ENCODE assay signal across 18 mouse cellular contexts in genomic region chr4:10698637-10699036, GRCm38 (mm10).
DNase-seq lines count a peak whose midpoint lies in the region; ATAC-seq and TF ChIP-seq lines count a peak whose summit lies in the region.
"Had no signal": no experiment of that assay in that cellular context is flagged by ENCODE, and none has a peak within 500 bp of the region (broad histone marks: within the 10 kb centered on the region; RNA-seq: fewer than 3 reads in every experiment).

No protein-coding gene starts in this region.

- 0 out of 2 replicates have a peak overlapping the region, but pooled peaks have one; percentile 17 for H3K27ac ChIP-seq in heart, embryonic 11.5 days (ENCODE audit: low read depth, low read length)
- H3K27ac ChIP-seq in heart, embryonic 13.5 days (replicated peaks): peak overlapping the region; percentile 79
- no peak overlapping the region for H3K27ac ChIP-seq in layer of hippocampus, adult 2 months
- H3K27ac ChIP-seq: forebrain, embryonic 13.5 days; limb, embryonic 15.5 days; liver, embryonic 14.5 days; midbrain, embryonic 12.5 days had no signal

- H3K36me3 ChIP-seq in heart, embryonic 11.5 days (ENCODE audit: control insufficient read depth, insufficient read depth, low read length): no peaks in the 10 kb centered on the region
- H3K36me3 ChIP-seq in heart, embryonic 13.5 days: no peaks in the 10 kb centered on the region
- H3K36me3 ChIP-seq: limb, embryonic 15.5 days; midbrain, embryonic 12.5 days had no signal

- peaks cover 18% of the 10 kb centered on the region for H3K4me1 ChIP-seq in heart, embryonic 11.5 days (ENCODE audit: control insufficient read depth, insufficient read depth, low read length)
- peaks cover 39% of the 10 kb centered on the region for H3K4me1 ChIP-seq in heart, embryonic 13.5 days
- H3K4me1 ChIP-seq: forebrain, embryonic 13.5 days; limb, embryonic 15.5 days; midbrain, embryonic 12.5 days had no signal

- ATAC-seq in heart, embryonic 11.5 days (replicated peaks; ENCODE audit: insufficient number of reproducible peaks, low FRiP score, low TSS enrichment): peak; percentile 76
- no peak for ATAC-seq in heart, embryonic 13.5 days (ENCODE audit: extremely low read depth, insufficient number of reproducible peaks, low FRiP score, low TSS enrichment)
- ATAC-seq: forebrain, embryonic 13.5 days had no signal

- H3K9ac ChIP-seq in heart, embryonic 11.5 days (ENCODE audit: low read depth, low read length): no peak overlapping the region
- no peak overlapping the region for H3K9ac ChIP-seq in heart, embryonic 13.5 days
- H3K9ac ChIP-seq: forebrain, embryonic 13.5 days; limb, embryonic 15.5 days; liver, embryonic 14.5 days; lung, embryonic 14.5 days; midbrain, embryonic 12.5 days had no signal

- no peak for DNase-seq in heart, postnatal 25 days (ENCODE audit: low spot score)
- peak; percentile 23 to 28 for DNase-seq in adrenal gland, postnatal 36 days
- DNase-seq in heart, postnatal 14 days: peak; percentile 20 to 29
- no peak for DNase-seq in ovary, postnatal 14 days (ENCODE audit: low spot score)
- no peak for DNase-seq in layer of hippocampus, adult 2 months (ENCODE audit: low spot score in 2 of 2)
- DNase-seq: cerebellum, adult 2 months; cerebellum, postnatal 25 days; kidney, adult 18-20 months; left cerebral cortex, postnatal 4 days; lung, embryonic 14.5 days; right cerebral cortex, postnatal 14 days; thymus, postnatal 25 days had no signal

- no peak overlapping the region for H3K4me2 ChIP-seq in heart, embryonic 11.5 days
- H3K4me2 ChIP-seq in heart, embryonic 13.5 days: no peak overlapping the region
- H3K4me2 ChIP-seq: forebrain, embryonic 13.5 days; limb, embryonic 15.5 days; lung, embryonic 14.5 days; midbrain, embryonic 12.5 days had no signal

- intact Hi-C loops in heart, postnatal 25 days (cut with DNase I): no loop called here
- intact Hi-C loops in heart, postnatal 14 days (cut with DNase I): no loop called here

- H3K27me3 ChIP-seq in heart, embryonic 11.5 days (ENCODE audit: control insufficient read depth, insufficient read depth, low read length): no peaks in the 10 kb centered on the region
- H3K27me3 ChIP-seq in heart, embryonic 13.5 days (replicated peaks): no peaks in the 10 kb centered on the region
- H3K27me3 ChIP-seq: forebrain, embryonic 13.5 days; limb, embryonic 15.5 days; midbrain, embryonic 12.5 days had no signal

- no peaks in the 10 kb centered on the region for H3K9me3 ChIP-seq in heart, embryonic 11.5 days (replicated peaks; ENCODE audit: control insufficient read depth, low read length)
- no peaks in the 10 kb centered on the region for H3K9me3 ChIP-seq in heart, embryonic 13.5 days
- H3K9me3 ChIP-seq: forebrain, embryonic 13.5 days; limb, embryonic 15.5 days; midbrain, embryonic 12.5 days had no signal

- no peak for TF ChIP-seq CTCF in layer of hippocampus, adult 2 months (conservative IDR thresholded peaks at IDR 0.05)

- WGBS in heart, embryonic 11.5 days (ENCODE audit: insufficient replicate concordance): 68% methylated on average over 3 of the region's 3 CpGs
- WGBS in heart, embryonic 13.5 days: 53% methylated on average over 3 of the region's 3 CpGs

- H3K4me3 ChIP-seq in heart, embryonic 11.5 days (ENCODE audit: low read depth, low read length): no peak overlapping the region
- no peak overlapping the region for H3K4me3 ChIP-seq in heart, embryonic 13.5 days
- no peak overlapping the region for H3K4me3 ChIP-seq in layer of hippocampus, adult 2 months
- H3K4me3 ChIP-seq: forebrain, embryonic 13.5 days; limb, embryonic 15.5 days; midbrain, embryonic 12.5 days had no signal

Comparison
In these comparisons a context has a peak if more than half of its experiments do, and no peak if none do; other contexts are left out.
1. DNase-seq: peak in adrenal gland, postnatal 36 days (2 of 2) and heart, postnatal 14 days (2 of 2); none in heart, postnatal 25 days (single experiment), ovary, postnatal 14 days (single experiment) and layer of hippocampus, adult 2 months (0 of 2).